In genomic region chr5:117096716-117097115, GRCm38 (mm10) we compare ENCODE assay signal across 8 mouse cellular contexts. TPM values are rescaled to one million over a fixed set of nuclear protein-coding genes. Genes with fewer than 3 reads are reported as not detected.
DNase-seq lines count a peak whose midpoint lies in the region; ATAC-seq and TF ChIP-seq lines count a peak whose summit lies in the region.

No protein-coding gene starts in this region.

- no peak for ATAC-seq in kidney, embryonic 14.5 days (ENCODE audit: low FRiP score, low TSS enrichment)
- peak; percentile 77 for ATAC-seq in CD4-positive, CD25-positive, alpha-beta regulatory T cell, adult 4 months
- no peak for ATAC-seq in Patski
- ATAC-seq in midbrain, postnatal 0 days (ENCODE audit: low FRiP score) = no peak

- no peak for TF ChIP-seq POLR2A in kidney, adult 2 months (IDR thresholded peaks at IDR 0.05; ENCODE audit: low read depth, low read length)

- peak; percentile 72 for DNase-seq in kidney, adult 2 months
- DNase-seq in Patski (ENCODE audit: low read depth, low spot score) = no peak
- peak; percentile 77 for DNase-seq in embryo, embryonic 10 days (ENCODE audit: low spot score)
- peak; percentile 52 to 66 for DNase-seq in layer of hippocampus, postnatal 14 days (ENCODE audit: low spot score in 2 of 2)
- peak; percentile 78 for DNase-seq in midbrain, postnatal 0 days (ENCODE audit: low spot score)
- no peak for DNase-seq in ovary, postnatal 10 days (ENCODE audit: low spot score)

- peak; percentile 76 for TF ChIP-seq CTCF in kidney, adult 2 months (conservative IDR thresholded peaks at IDR 0.05; ENCODE audit: insufficient read depth, insufficient read length, low read depth, low read length)
- TF ChIP-seq CTCF in Patski (IDR thresholded peaks at IDR 0.05) = peak; percentile 94
- peak; percentile 94 for TF ChIP-seq CTCF in midbrain, postnatal 0 days (IDR thresholded peaks at IDR 0.05)

- H3K27ac ChIP-seq in kidney, adult 2 months (ENCODE audit: insufficient read depth, low read depth, low read length) = no peak overlapping the region
- no peak overlapping the region for H3K27ac ChIP-seq in kidney, embryonic 14.5 days (ENCODE audit: low read depth, low read length)
- H3K27ac ChIP-seq in midbrain, postnatal 0 days (ENCODE audit: low read depth, low read length) = no peak overlapping the region

- H3K4me3 ChIP-seq in kidney, adult 2 months (ENCODE audit: insufficient read depth, low read depth, low read length) = no peak overlapping the region
- H3K4me3 ChIP-seq in kidney, embryonic 14.5 days (ENCODE audit: low read length) = no peak overlapping the region
- H3K4me3 ChIP-seq in midbrain, postnatal 0 days (ENCODE audit: low read depth, low read length) = no peak overlapping the region

- H3K9me3 ChIP-seq in kidney, embryonic 14.5 days (ENCODE audit: control insufficient read depth, low read length) = no peaks in the 10 kb centered on the region
- no peaks in the 10 kb centered on the region for H3K9me3 ChIP-seq in midbrain, postnatal 0 days (ENCODE audit: low read length)

- no peaks in the 10 kb centered on the region for H3K4me1 ChIP-seq in kidney, adult 2 months (ENCODE audit: control insufficient read depth, insufficient read depth, low read length)
- no peaks in the 10 kb centered on the region for H3K4me1 ChIP-seq in kidney, embryonic 14.5 days (ENCODE audit: control insufficient read depth, insufficient read depth, low read length)
- H3K4me1 ChIP-seq in midbrain, postnatal 0 days (ENCODE audit: insufficient read depth, low read length) = no peaks in the 10 kb centered on the region

- H3K4me2 ChIP-seq in kidney, embryonic 14.5 days (replicated peaks; ENCODE audit: low read depth, low read length) = no peak overlapping the region
- H3K4me2 ChIP-seq in midbrain, postnatal 0 days (ENCODE audit: low read depth, low read length, poor library complexity, severe bottlenecking) = no peak overlapping the region

- CTCF ChIA-PET in Patski (lab: Charles Lee) = interaction anchor here (1.2 to 1.6 kb wide), 3 partner anchors 10 to 194 kb away, joined by 3 to 4 read pairs (median 3); no protein-coding TSS in a partner anchor

- H3K36me3 ChIP-seq in kidney, adult 2 months (ENCODE audit: control insufficient read depth, insufficient read depth, low read length) = peaks cover 2% of the 10 kb centered on the region
- H3K36me3 ChIP-seq in kidney, embryonic 14.5 days (ENCODE audit: control insufficient read depth, insufficient read depth, low read length) = peaks cover 85% of the 10 kb centered on the region
- H3K36me3 ChIP-seq in midbrain, postnatal 0 days (ENCODE audit: insufficient read depth, low read length) = peaks cover 49% of the 10 kb centered on the region

- H3K9ac ChIP-seq in kidney, embryonic 14.5 days (ENCODE audit: low read depth, low read length) = no peak overlapping the region
- H3K9ac ChIP-seq in midbrain, postnatal 0 days (replicated peaks; ENCODE audit: low read length, poor library complexity, severe bottlenecking) = no peak overlapping the region

- H3K27me3 ChIP-seq in kidney, adult 2 months (replicated peaks; ENCODE audit: control insufficient read depth, insufficient read depth, low read length) = no peaks in the 10 kb centered on the region
- no peaks in the 10 kb centered on the region for H3K27me3 ChIP-seq in kidney, embryonic 14.5 days (ENCODE audit: control insufficient read depth, insufficient read depth, low read length)
- no peaks in the 10 kb centered on the region for H3K27me3 ChIP-seq in Patski
- no peaks in the 10 kb centered on the region for H3K27me3 ChIP-seq in midbrain, postnatal 0 days (ENCODE audit: insufficient read depth, low read length)

- POLR2A ChIA-PET in Patski (lab: Charles Lee) = no interaction called here

- WGBS in kidney, adult 2 months = 23% methylated on average over 3 of the region's 3 CpGs
- WGBS in kidney, embryonic 14.5 days = 49% methylated on average over 3 of the region's 3 CpGs
- WGBS in midbrain, postnatal 0 days = 39% methylated on average over 3 of the region's 3 CpGs

- in situ Hi-C loops in Patski (cut with MboI; ENCODE audit: low pct_unique_long_range_greater_than_20kb) = no loop called here

RNA-seq across cellular contexts. Expression of gene Suds3, which starts 19.2 kb away (rescaled TPM):
- 84.9 and 85.8 TPM in 2 replicates for polyA plus RNA-seq in kidney, adult 2 months (2012; rRNA removed)
- 49.2 and 70.7 TPM in 2 replicates for polyA plus RNA-seq in kidney, embryonic 14.5 days (2014; fragmentation: Nextera tagmentation; extraction: Ambion mirVana)
- polyA plus RNA-seq in CD4-positive, CD25-positive, alpha-beta regulatory T cell, adult 4 months (2017; shearing (Covaris generic)) = 10 to 100 TPM; 10.7 to 13.2 TPM
- 113 TPM for polyA plus RNA-seq in Patski (2021)
- 100 to 1,000 TPM in 1 of 2 experiments, 10 to 100 TPM in 1; 96.6 to 110 TPM for total RNA-seq in layer of hippocampus, postnatal 14 days (2021)
- total RNA-seq in midbrain, postnatal 0 days (2014; rRNA removed) = 91.5 and 95.0 TPM in 2 replicates
- polyA plus RNA-seq in midbrain, postnatal 0 days (2015; fragmentation: Nextera tagmentation; extraction: Ambion mirVana) = 63.9 and 70.9 TPM in 2 replicates

RNA-seq across cellular contexts. Expression of gene Taok3, which starts 23.2 kb away (rescaled TPM):
- polyA plus RNA-seq in kidney, adult 2 months (2012; rRNA removed) = 11.1 and 11.3 TPM in 2 replicates
- 11.7 and 16.3 TPM in 2 replicates for polyA plus RNA-seq in kidney, embryonic 14.5 days (2014; fragmentation: Nextera tagmentation; extraction: Ambion mirVana)
- 100 to 1,000 TPM; 125 to 142 TPM for polyA plus RNA-seq in CD4-positive, CD25-positive, alpha-beta regulatory T cell, adult 4 months (2017; shearing (Covaris generic))
- polyA plus RNA-seq in Patski (2021) = 35.2 TPM
- total RNA-seq in layer of hippocampus, postnatal 14 days (2021) = 10 to 100 TPM; 58.2 to 58.9 TPM
- 30.1 and 35.5 TPM in 2 replicates for total RNA-seq in midbrain, postnatal 0 days (2014; rRNA removed)
- polyA plus RNA-seq in midbrain, postnatal 0 days (2015; fragmentation: Nextera tagmentation; extraction: Ambion mirVana) = 61.9 and 65.1 TPM in 2 replicates

Comparison
In these comparisons a context has a peak if more than half of its experiments do, and no peak if none do; other contexts are left out.
1. DNase-seq: peak in kidney, adult 2 months (single experiment), embryo, embryonic 10 days (single experiment), layer of hippocampus, postnatal 14 days (2 of 2) and midbrain, postnatal 0 days (single experiment); none in Patski (single experiment) and ovary, postnatal 10 days (single experiment).
2. Peak in every context shown above with its lines, with median percentiles within 50 percentile points of each other: CTCF ChIP-seq.